Mouse (Mus musculus): Measurements from ENCODE around the gene Commd7. TPM values are rescaled to one million over a fixed set of nuclear protein-coding genes. Genes with fewer than 3 reads are reported as not detected.
"Not testable (repeated sequence)": the region's sequence is repeated elsewhere in the genome, so short reads cannot be mapped to it uniquely, and the experiment has no call there.

The Commd7 gene
- polyA plus RNA-seq, 1 experiment from 2014 or later: 88.4 TPM

DNA sequence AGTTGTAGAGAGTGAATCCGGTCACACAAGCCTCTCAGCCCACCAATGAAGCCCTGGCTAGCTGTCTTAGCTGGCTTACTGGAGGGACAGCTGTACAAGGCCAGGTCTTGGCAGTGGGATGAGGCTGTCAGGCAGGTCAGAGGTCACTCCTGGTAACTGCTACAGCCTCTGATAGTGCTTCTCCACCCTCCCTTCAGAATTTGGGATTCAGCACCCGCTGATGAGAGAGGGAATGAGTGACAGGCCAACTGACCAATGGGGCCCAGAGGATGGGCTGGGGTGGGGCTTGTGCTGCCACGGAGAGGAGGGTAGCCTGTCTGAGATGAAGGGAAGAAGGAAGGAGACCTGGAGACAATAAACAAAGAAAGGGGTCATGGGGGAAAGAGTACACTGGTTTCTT lies 28.0 kb upstream of the Commd7 start:
- Histone ChIP-seq H3K4me2 (ENCODE audit: low read depth, low read length) (no peak overlapping the region), H3K9ac (ENCODE audit: low read depth, low read length) (no peak overlapping the region), H3K27me3 (replicated peaks; ENCODE audit: control insufficient read depth, insufficient read depth, low read length) (no peaks in the 10 kb centered on the region), H3K9me3 (ENCODE audit: control insufficient read depth, low read length) (no peaks in the 10 kb centered on the region), H3K4me3 (ENCODE audit: low read length) (no peak overlapping the region), H3K27ac (ENCODE audit: low read length) (no peak overlapping the region), H3K36me3 (ENCODE audit: control insufficient read depth, insufficient read depth, low read length) (no peaks in the 10 kb centered on the region), H3K4me1 (ENCODE audit: control insufficient read depth, insufficient read depth, low read length) (no peaks in the 10 kb centered on the region; the same call in 1 of the 2 replicates)
- WGBS: 41% methylated on average over 3 of the region's 3 CpGs
- no peak for ATAC-seq

- 57% methylated on average over 6 of the region's 8 CpGs for WGBS
- not testable (repeated sequence) for H3K4me3 ChIP-seq (ENCODE audit: low read length); H3K9me3 ChIP-seq (ENCODE audit: control insufficient read depth, low read length)
Observed at GRCm38 (mm10) chr2:153657659-153658058, 25.1 kb upstream of the Commd7 start.

DNA sequence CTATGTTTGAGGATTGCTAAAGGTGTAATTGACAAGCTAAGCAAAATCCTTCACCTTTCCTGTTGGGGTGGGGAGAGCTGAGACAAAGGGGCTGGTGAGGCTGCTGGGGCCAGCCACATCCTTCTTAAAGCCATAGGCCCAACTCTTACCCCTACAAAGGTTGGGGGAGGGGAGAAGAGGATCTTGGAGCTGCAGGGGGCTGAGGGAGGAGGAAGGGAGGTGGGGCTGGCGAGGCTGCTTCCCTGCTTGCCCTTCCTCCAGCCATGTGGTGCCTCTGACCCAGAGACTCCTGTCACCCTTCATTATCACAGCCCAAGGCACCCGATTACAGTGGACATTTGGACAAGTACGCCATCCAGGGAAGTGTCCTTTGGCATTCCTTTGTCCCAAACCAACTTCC lies 19.1 kb upstream of the Commd7 start:
- no peak overlapping the region for H3K27ac ChIP-seq (ENCODE audit: low read length)
- H3K9ac ChIP-seq (ENCODE audit: low read depth, low read length): no peak overlapping the region
- H3K9me3 ChIP-seq (ENCODE audit: control insufficient read depth, low read length): no peaks in the 10 kb centered on the region
- H3K4me3 ChIP-seq (ENCODE audit: low read length): no peak overlapping the region
- no peak overlapping the region for H3K4me2 ChIP-seq (ENCODE audit: low read depth, low read length)
- H3K27me3 ChIP-seq (replicated peaks; ENCODE audit: control insufficient read depth, insufficient read depth, low read length): no peaks in the 10 kb centered on the region
- ATAC-seq: no peak
- 69% methylated on average over 3 of the region's 3 CpGs for WGBS
- H3K4me1 ChIP-seq (ENCODE audit: control insufficient read depth, insufficient read depth, low read length): peaks cover 13% of the 10 kb centered on the region
- no peaks in the 10 kb centered on the region for H3K36me3 ChIP-seq (ENCODE audit: control insufficient read depth, insufficient read depth, low read length)

More at GRCm38 (mm10) chr2:153657659-153658058, 25.1 kb upstream of the Commd7 start:
- not testable (repeated sequence) for H3K27me3 ChIP-seq (replicated peaks; ENCODE audit: control insufficient read depth, insufficient read depth, low read length); H3K9ac ChIP-seq (ENCODE audit: low read depth, low read length); H3K4me1 ChIP-seq (ENCODE audit: control insufficient read depth, insufficient read depth, low read length); H3K27ac ChIP-seq (ENCODE audit: low read length); H3K36me3 ChIP-seq (ENCODE audit: control insufficient read depth, insufficient read depth, low read length); H3K4me2 ChIP-seq (ENCODE audit: low read depth, low read length)
- ATAC-seq: peak; percentile 69

DNA sequence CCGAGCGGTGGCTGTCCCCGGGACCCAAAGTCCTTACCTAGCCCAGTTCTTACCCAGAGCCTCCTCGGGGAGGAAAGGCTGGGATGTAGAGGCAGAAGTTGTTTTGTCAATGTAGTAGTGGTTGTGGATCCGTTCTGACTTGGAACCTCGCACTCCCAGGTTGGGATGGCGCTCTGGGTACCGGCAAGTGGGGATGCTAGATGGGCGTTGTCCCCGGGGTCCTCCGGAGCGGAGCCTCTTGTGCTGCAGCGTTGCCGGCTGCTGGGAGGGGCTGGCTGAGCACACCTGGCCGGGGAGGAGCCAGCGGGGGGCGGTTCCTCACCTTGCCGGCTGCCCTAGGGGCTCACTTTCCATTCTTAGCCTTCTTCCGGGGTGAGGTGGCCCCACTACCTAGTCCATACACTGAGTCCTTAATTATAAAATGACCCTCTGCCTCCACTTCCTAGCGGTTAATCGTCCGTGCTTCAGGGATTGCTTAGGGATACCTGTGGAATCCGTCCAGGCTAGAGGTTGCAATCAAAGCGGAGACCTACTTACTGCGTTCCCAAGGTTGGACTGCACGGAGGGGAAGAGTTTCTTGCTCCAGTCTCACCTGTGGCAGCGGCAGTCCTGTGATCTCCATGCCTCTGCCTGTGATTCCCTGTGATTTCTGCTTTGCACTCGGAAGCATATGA lies 17.6 kb upstream of the Commd7 start:
- 3% methylated on average over 28 of the region's 28 CpGs for WGBS
- no peaks in the 10 kb centered on the region for H3K9me3 ChIP-seq (ENCODE audit: control insufficient read depth, low read length)
- H3K9ac ChIP-seq (ENCODE audit: low read depth, low read length): peak overlapping the region; percentile 79
- peaks cover 13% of the 10 kb centered on the region for H3K4me1 ChIP-seq (ENCODE audit: control insufficient read depth, insufficient read depth, low read length)
- peak; percentile 67 for ATAC-seq
- peak overlapping the region; percentile 94 for H3K4me2 ChIP-seq (ENCODE audit: low read depth, low read length)
- no peak overlapping the region for H3K27ac ChIP-seq (ENCODE audit: low read length)
- H3K36me3 ChIP-seq (ENCODE audit: control insufficient read depth, insufficient read depth, low read length): no peaks in the 10 kb centered on the region
- H3K27me3 ChIP-seq (replicated peaks; ENCODE audit: control insufficient read depth, insufficient read depth, low read length): no peaks in the 10 kb centered on the region
- H3K4me3 ChIP-seq (ENCODE audit: low read length): peak overlapping the region; percentile 68

DNA sequence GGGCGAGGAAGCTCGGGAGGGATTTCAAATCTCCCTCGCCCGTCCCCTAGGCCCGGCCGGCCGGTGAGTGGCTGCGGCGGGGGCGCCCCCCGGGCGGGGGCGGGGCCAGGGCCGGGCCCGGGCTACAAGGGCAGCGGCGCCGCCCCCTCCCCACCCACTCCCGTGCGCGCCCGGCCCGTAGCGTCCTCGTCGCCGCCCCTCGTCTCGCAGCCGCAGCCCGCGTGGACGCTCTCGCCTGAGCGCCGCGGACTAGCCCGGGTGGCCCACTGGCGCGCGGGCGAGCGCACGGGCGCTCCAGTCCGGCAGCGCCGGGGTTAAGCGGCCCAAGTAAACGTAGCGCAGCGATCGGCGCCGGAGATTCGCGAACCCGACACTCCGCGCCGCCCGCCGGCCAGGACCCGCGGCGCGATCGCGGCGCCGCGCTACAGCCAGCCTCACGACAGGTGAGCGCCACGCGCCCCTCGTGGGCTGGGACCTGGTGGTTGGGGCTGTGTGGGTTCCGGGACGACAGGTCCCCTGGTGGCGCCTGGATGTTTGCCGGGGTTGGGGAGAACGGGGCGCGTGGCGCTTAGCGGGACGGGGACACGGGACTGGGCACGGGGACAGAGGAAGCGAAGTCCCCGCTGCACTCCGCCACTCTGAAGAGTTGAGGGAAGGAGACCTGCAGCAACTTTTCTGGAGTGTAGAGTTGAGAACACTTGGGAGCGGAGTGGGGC lies 16.9 kb upstream of the Commd7 start, which contains the start of gene Dnmt3b:
Dnmt3b (plus strand) TSS at position 153 of the 716 bp plus-strand sequence.
- Histone ChIP-seq H3K27ac (ENCODE audit: low read length) (no peak within 1 kb of the TSS), H3K36me3 (ENCODE audit: control insufficient read depth, insufficient read depth, low read length) (no peaks in the 10 kb centered on the region), H3K27me3 (replicated peaks; ENCODE audit: control insufficient read depth, insufficient read depth, low read length) (no peaks in the 10 kb centered on the region), H3K4me1 (ENCODE audit: control insufficient read depth, insufficient read depth, low read length) (peaks cover 13% of the 10 kb centered on the region), H3K9ac (ENCODE audit: low read depth, low read length) (peak within 1 kb of the TSS; percentile 79), H3K4me2 (ENCODE audit: low read depth, low read length) (peak within 1 kb of the TSS; percentile 94), H3K9me3 (ENCODE audit: control insufficient read depth, low read length) (no peaks in the 10 kb centered on the region), H3K4me3 (ENCODE audit: low read length) (peak within 1 kb of the TSS; percentile 68)
- under 1% methylated on average over 86 of the region's 93 CpGs for WGBS
- ATAC-seq: peak; percentile 87

DNA sequence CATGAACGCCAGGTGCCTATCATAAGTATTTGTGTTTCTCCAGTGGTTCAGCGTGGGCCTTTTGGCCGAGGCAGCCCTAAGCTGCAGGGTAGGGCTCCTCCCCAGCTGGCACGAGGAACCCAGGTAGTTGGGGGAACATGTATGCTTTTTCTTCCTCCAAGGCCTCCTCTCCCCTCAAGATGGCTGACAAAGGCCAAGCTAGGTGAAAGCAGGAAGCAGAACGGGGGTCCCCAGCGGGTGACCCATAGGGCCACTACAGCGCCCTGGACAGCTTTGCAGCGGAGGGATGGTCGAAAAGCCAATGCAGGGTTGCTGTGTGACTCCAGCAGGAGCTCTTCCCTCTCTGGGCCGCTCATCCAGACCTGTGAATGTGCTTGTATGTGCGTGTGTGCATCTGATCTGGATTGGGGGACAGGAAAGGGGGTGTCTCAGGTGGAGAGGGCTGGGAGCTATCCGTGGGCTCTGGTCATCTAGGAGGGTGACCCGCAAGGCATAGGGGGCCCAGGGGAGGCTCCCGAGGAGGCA lies 16.3 kb upstream of the Commd7 start:
- 27% methylated on average over 14 of the region's 14 CpGs for WGBS
- Histone ChIP-seq H3K9me3 (ENCODE audit: control insufficient read depth, low read length) (no peaks in the 10 kb centered on the region), H3K4me3 (ENCODE audit: low read length) (peak overlapping the region; percentile 68), H3K27ac (ENCODE audit: low read length) (no peak overlapping the region), H3K4me1 (ENCODE audit: control insufficient read depth, insufficient read depth, low read length) (peaks cover 13% of the 10 kb centered on the region), H3K36me3 (ENCODE audit: control insufficient read depth, insufficient read depth, low read length) (no peaks in the 10 kb centered on the region), H3K27me3 (replicated peaks; ENCODE audit: control insufficient read depth, insufficient read depth, low read length) (no peaks in the 10 kb centered on the region), H3K4me2 (ENCODE audit: low read depth, low read length) (peak overlapping the region; percentile 94), H3K9ac (ENCODE audit: low read depth, low read length) (peak overlapping the region; percentile 79)
- ATAC-seq: no peak; the same call in 1 of the 2 replicates

- H3K36me3 ChIP-seq (ENCODE audit: control insufficient read depth, insufficient read depth, low read length): no peaks in the 10 kb centered on the region
- 42% methylated on average over 6 of the region's 6 CpGs for WGBS
- no peak for ATAC-seq
Observed at GRCm38 (mm10) chr2:153642999-153643398, 10.4 kb upstream of the Commd7 start.

DNA sequence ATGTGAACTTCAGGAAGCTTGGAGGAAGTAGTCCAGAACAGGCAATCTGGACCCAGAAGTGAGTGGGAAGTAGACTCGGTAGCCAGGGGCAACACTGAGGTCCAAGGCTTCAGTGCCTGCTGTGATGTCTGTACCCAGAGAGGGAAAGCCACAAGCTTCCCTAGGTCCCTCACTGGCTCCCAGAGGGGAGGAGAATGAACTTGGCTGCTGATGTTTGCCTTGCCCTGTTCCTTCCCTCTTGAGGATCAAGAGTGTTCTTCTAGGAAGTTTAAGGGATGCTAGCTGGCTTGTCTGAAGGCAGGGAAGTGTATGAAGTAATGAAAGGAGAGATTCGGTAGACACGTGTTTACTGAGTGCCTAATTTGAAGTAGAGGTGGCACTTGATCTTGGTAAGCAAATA lies 9.9 kb upstream of the Commd7 start:
- H3K36me3 ChIP-seq (ENCODE audit: control insufficient read depth, insufficient read depth, low read length): no peaks in the 10 kb centered on the region
- no peaks in the 10 kb centered on the region for H3K27me3 ChIP-seq (replicated peaks; ENCODE audit: control insufficient read depth, insufficient read depth, low read length)
- H3K4me2 ChIP-seq (ENCODE audit: low read depth, low read length): no peak overlapping the region
- no peak overlapping the region for H3K4me3 ChIP-seq (ENCODE audit: low read length)
- H3K9me3 ChIP-seq (ENCODE audit: control insufficient read depth, low read length): no peaks in the 10 kb centered on the region
- WGBS: 21% methylated on average over 3 of the region's 3 CpGs
- no peaks in the 10 kb centered on the region for H3K4me1 ChIP-seq (ENCODE audit: control insufficient read depth, insufficient read depth, low read length)
- no peak for ATAC-seq
- no peak overlapping the region for H3K9ac ChIP-seq (ENCODE audit: low read depth, low read length)
- H3K27ac ChIP-seq (ENCODE audit: low read length): no peak overlapping the region

More at GRCm38 (mm10) chr2:153642999-153643398, 10.4 kb upstream of the Commd7 start:
- Histone ChIP-seq H3K27me3 (replicated peaks; ENCODE audit: control insufficient read depth, insufficient read depth, low read length) (no peaks in the 10 kb centered on the region), H3K4me2 (ENCODE audit: low read depth, low read length) (no peak overlapping the region), H3K9me3 (ENCODE audit: control insufficient read depth, low read length) (no peaks in the 10 kb centered on the region), H3K27ac (ENCODE audit: low read length) (no peak overlapping the region), H3K4me1 (ENCODE audit: control insufficient read depth, insufficient read depth, low read length) (no peaks in the 10 kb centered on the region), H3K4me3 (ENCODE audit: low read length) (no peak overlapping the region), H3K9ac (ENCODE audit: low read depth, low read length) (no peak overlapping the region)

GRCm38 (mm10) chr2:153638977-153639680 lies 6.5 kb upstream of the Commd7 start:
- no peaks in the 10 kb centered on the region for H3K4me1 ChIP-seq (ENCODE audit: control insufficient read depth, insufficient read depth, low read length)
- no peaks in the 10 kb centered on the region for H3K27me3 ChIP-seq (replicated peaks; ENCODE audit: control insufficient read depth, insufficient read depth, low read length)
- H3K9ac ChIP-seq (ENCODE audit: low read depth, low read length): no peak overlapping the region
- WGBS: 35% methylated on average over 15 of the region's 15 CpGs
- no peak overlapping the region for H3K27ac ChIP-seq (ENCODE audit: low read length)
- H3K9me3 ChIP-seq (ENCODE audit: control insufficient read depth, low read length): no peaks in the 10 kb centered on the region
- no peak for ATAC-seq
- H3K36me3 ChIP-seq (ENCODE audit: control insufficient read depth, insufficient read depth, low read length): no peaks in the 10 kb centered on the region
- no peak overlapping the region for H3K4me3 ChIP-seq (ENCODE audit: low read length)
- H3K4me2 ChIP-seq (ENCODE audit: low read depth, low read length): no peak overlapping the region

Measured in intestine, embryonic 16.5 days (tissue).